ENCODE assay signal across 10 mouse cellular contexts in the genomic region with DNA sequence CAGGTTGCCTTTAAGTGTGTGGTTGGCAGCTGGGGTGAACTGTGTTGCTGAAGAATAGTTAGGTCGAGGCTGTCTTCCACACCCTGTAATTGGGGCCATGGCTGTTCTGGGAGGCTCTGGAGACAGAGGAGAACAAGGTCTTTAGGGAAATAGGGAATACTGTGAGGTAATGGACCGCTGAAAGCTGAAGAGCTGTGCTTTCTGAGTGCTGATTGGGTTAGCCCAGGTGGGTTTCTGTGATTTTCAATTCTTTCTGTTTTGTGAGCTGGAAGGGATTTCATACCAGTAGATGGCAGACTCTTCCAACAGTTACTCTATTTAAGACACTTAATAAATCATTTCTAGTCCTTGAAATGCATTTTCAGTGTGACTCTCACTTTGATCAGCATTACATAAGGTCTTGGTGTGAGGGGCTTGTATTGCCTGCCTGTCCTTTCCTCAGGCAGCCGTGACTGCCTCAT. TPM values are rescaled to one million over a fixed set of nuclear protein-coding genes. Genes with fewer than 3 reads are reported as not detected.
DNase-seq lines count a peak whose midpoint lies in the region; ATAC-seq and TF ChIP-seq lines count a peak whose summit lies in the region.
"Had no signal": no experiment of that assay in that cellular context is flagged by ENCODE, and none has a peak within 500 bp of the region (broad histone marks: within the 10 kb centered on the region; RNA-seq: fewer than 3 reads in every experiment).

No protein-coding gene starts in this region.

- peak; percentile 77 for DNase-seq in forebrain, embryonic 14.5 days (ENCODE audit: low spot score)
- DNase-seq in forebrain, embryonic 10.5 days (ENCODE audit: extremely low spot score, low spot score): no peak
- peak; percentile 44 for DNase-seq in lung, postnatal 0 days (ENCODE audit: low spot score)
- no peak for DNase-seq in lung, postnatal 10 days
- peak; percentile 45 for DNase-seq in retina, embryonic 14.5 days (ENCODE audit: low spot score)
- no peak for DNase-seq in thymus, adult 18-20 months
- DNase-seq in thymus, postnatal 10 days (ENCODE audit: low spot score in 2 of 2): no peak

- H3K4me3 ChIP-seq in forebrain, embryonic 14.5 days (ENCODE audit: low read depth, low read length): no peak overlapping the region
- no peak overlapping the region for H3K4me3 ChIP-seq in forebrain, embryonic 10.5 days
- no peak overlapping the region for H3K4me3 ChIP-seq in lung, postnatal 0 days (ENCODE audit: low read depth, low read length)
- H3K4me3 ChIP-seq in hindbrain, embryonic 15.5 days: no peak overlapping the region
- H3K4me3 ChIP-seq: megakaryocyte, embryonic 14.5 days had no signal

- no peak overlapping the region for H3K4me2 ChIP-seq in forebrain, embryonic 14.5 days (ENCODE audit: low read length)
- no peak overlapping the region for H3K4me2 ChIP-seq in lung, postnatal 0 days (replicated peaks; ENCODE audit: low read depth, low read length)
- no peak overlapping the region for H3K4me2 ChIP-seq in hindbrain, embryonic 15.5 days
- H3K4me2 ChIP-seq: liver, embryonic 11.5 days had no signal

- H3K9ac ChIP-seq in forebrain, embryonic 14.5 days (ENCODE audit: low read length): no peak overlapping the region
- H3K9ac ChIP-seq in lung, postnatal 0 days (replicated peaks; ENCODE audit: low read depth): no peak overlapping the region
- H3K9ac ChIP-seq in hindbrain, embryonic 15.5 days: no peak overlapping the region

- peaks cover 5% of the 10 kb centered on the region; the same call in 1 of the 2 replicates for H3K36me3 ChIP-seq in forebrain, embryonic 14.5 days (ENCODE audit: control insufficient read depth, insufficient read depth, low read length)
- H3K36me3 ChIP-seq in forebrain, embryonic 10.5 days (replicated peaks): peaks cover 16% of the 10 kb centered on the region
- H3K36me3 ChIP-seq in lung, postnatal 0 days (ENCODE audit: insufficient read depth, low read length): no peaks in the 10 kb centered on the region; the same call in 1 of the 2 replicates
- peaks cover 8% of the 10 kb centered on the region for H3K36me3 ChIP-seq in hindbrain, embryonic 15.5 days

- H3K27ac ChIP-seq in forebrain, embryonic 14.5 days (ENCODE audit: low read depth, low read length): no peak overlapping the region
- no peak overlapping the region for H3K27ac ChIP-seq in forebrain, embryonic 10.5 days
- no peak overlapping the region for H3K27ac ChIP-seq in lung, postnatal 0 days (ENCODE audit: low read length)
- no peak overlapping the region for H3K27ac ChIP-seq in hindbrain, embryonic 15.5 days (replicated peaks)

- ATAC-seq in forebrain, embryonic 14.5 days: peak; percentile 34; the same call in 1 of the 2 replicates
- ATAC-seq in lung, postnatal 0 days: no peak
- peak; percentile 54 for ATAC-seq in hindbrain, embryonic 15.5 days (ENCODE audit: low FRiP score, low read depth)

- peak; percentile 45 for TF ChIP-seq CTCF in lung, postnatal 0 days (IDR thresholded peaks at IDR 0.05)

- 69% methylated on average over 3 of the region's 3 CpGs for WGBS in forebrain, embryonic 14.5 days
- WGBS in forebrain, embryonic 10.5 days: 73% methylated on average over 3 of the region's 3 CpGs
- WGBS in lung, postnatal 0 days: 57% methylated on average over 3 of the region's 3 CpGs
- 62% methylated on average over 3 of the region's 3 CpGs for WGBS in hindbrain, embryonic 15.5 days

- no peak for TF ChIP-seq EP300 in lung, postnatal 0 days (IDR thresholded peaks at IDR 0.05)

- H3K27me3 ChIP-seq in forebrain, embryonic 14.5 days (replicated peaks; ENCODE audit: control insufficient read depth, insufficient read depth, low read length): no peaks in the 10 kb centered on the region
- H3K27me3 ChIP-seq in forebrain, embryonic 10.5 days (ENCODE audit: poor library complexity, severe bottlenecking): no peaks in the 10 kb centered on the region
- H3K27me3 ChIP-seq in lung, postnatal 0 days (replicated peaks; ENCODE audit: insufficient read depth, low read length): no peaks in the 10 kb centered on the region
- H3K27me3 ChIP-seq in hindbrain, embryonic 15.5 days: no peaks in the 10 kb centered on the region
- H3K27me3 ChIP-seq: megakaryocyte, embryonic 14.5 days had no signal

- no peaks in the 10 kb centered on the region for H3K4me1 ChIP-seq in forebrain, embryonic 14.5 days (ENCODE audit: control insufficient read depth, insufficient read depth, low read length)
- H3K4me1 ChIP-seq in forebrain, embryonic 10.5 days: no peaks in the 10 kb centered on the region
- no peaks in the 10 kb centered on the region for H3K4me1 ChIP-seq in lung, postnatal 0 days (ENCODE audit: insufficient read depth, low read depth, low read length)
- 0 out of 2 replicates have a peak, but pooled peaks cover 3% of the 10 kb centered on the region for H3K4me1 ChIP-seq in hindbrain, embryonic 15.5 days (replicated peaks)

- H3K9me3 ChIP-seq in forebrain, embryonic 14.5 days (replicated peaks; ENCODE audit: control insufficient read depth, low read length): no peaks in the 10 kb centered on the region
- H3K9me3 ChIP-seq in forebrain, embryonic 10.5 days: no peaks in the 10 kb centered on the region
- no peaks in the 10 kb centered on the region for H3K9me3 ChIP-seq in lung, postnatal 0 days (ENCODE audit: low read length)
- no peaks in the 10 kb centered on the region for H3K9me3 ChIP-seq in hindbrain, embryonic 15.5 days
- H3K9me3 ChIP-seq: megakaryocyte, embryonic 14.5 days had no signal

RNA-seq across cellular contexts. Expression of gene Nbas, which starts 24.5 kb away (rescaled TPM):
- polyA plus RNA-seq in forebrain, embryonic 14.5 days (2014; fragmentation: Nextera tagmentation; extraction: Ambion mirVana): 11.8 and 13.7 TPM in 2 replicates
- polyA plus RNA-seq in forebrain, embryonic 10.5 days (2016; fragmentation: Nextera tagmentation; extraction: Ambion mirVana): 13.4 and 14.8 TPM in 2 replicates
- 5.4 and 5.8 TPM in 2 replicates for polyA plus RNA-seq in lung, postnatal 0 days (2015; fragmentation: Nextera tagmentation; extraction: Ambion mirVana)
- 15.2 and 15.9 TPM in 2 replicates for polyA plus RNA-seq in hindbrain, embryonic 15.5 days (2015; fragmentation: Nextera tagmentation; extraction: Ambion mirVana)

RNA-seq across cellular contexts. Expression of gene Ddx1, which starts 44.4 kb away (rescaled TPM):
- 176 and 181 TPM in 2 replicates for polyA plus RNA-seq in forebrain, embryonic 14.5 days (2014; fragmentation: Nextera tagmentation; extraction: Ambion mirVana)
- polyA plus RNA-seq in forebrain, embryonic 10.5 days (2016; fragmentation: Nextera tagmentation; extraction: Ambion mirVana): 211 and 212 TPM in 2 replicates
- polyA plus RNA-seq in lung, postnatal 0 days (2015; fragmentation: Nextera tagmentation; extraction: Ambion mirVana): 53.4 and 55.2 TPM in 2 replicates
- polyA plus RNA-seq in hindbrain, embryonic 15.5 days (2015; fragmentation: Nextera tagmentation; extraction: Ambion mirVana): 131 TPM in 2 replicates

Comparison
In these comparisons a context has a peak if more than half of its experiments do, and no peak if none do; other contexts are left out.
1. DNase-seq: peak in forebrain, embryonic 14.5 days (single experiment), lung, postnatal 0 days (single experiment) and retina, embryonic 14.5 days (single experiment); none in forebrain, embryonic 10.5 days (single experiment), lung, postnatal 10 days (single experiment), thymus, adult 18-20 months (0 of 2) and thymus, postnatal 10 days (0 of 2).